Mouse (Mus musculus): Measurements from ENCODE around the gene Ern1.
A peak's percentile ranks its signal among the peaks of the same experiment; 100 is the strongest.
"Not testable (repeated sequence)": the region's sequence is repeated elsewhere in the genome, so short reads cannot be mapped to it uniquely, and the experiment has no call there.

Gene Ern1

DNA sequence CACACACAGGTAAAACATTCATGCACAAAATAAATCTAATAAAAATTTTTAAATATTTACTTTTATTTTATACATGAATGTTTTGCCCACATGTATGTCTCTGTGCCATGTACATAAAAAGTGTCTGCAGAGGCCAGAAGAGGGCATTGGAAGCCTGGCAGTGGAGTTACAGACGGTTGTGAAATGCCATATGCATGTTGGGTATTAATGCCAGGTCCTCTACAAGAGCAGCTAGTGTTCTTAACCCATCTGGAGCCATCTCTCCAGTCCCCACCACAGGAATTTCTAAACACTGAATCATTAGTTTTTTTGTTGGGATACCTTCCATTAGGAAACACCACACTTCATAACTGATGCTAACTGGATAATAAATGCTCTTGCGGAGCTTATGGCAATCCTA lies 50.1 kb downstream of the Ern1 start:
- DNase-seq (ENCODE audit: low spot score), result no peak

DNA sequence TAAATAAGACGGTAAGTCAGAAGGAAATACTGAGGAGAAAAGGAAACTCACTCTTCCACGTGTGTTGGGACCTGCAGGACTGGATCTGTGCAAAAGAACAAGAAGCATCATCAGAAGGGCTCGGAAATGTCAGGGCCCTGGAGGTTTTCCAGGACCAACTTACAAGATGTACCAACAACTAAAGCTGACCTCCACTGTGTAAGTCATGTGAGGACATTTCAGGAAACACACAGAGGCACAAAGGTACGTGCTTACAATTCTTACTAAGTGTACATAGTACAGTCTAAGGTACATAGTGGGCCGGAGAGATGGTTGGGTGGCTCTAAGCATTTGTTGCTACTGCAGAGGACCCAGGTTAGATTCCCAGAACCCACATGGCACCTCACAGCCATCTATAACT lies 50.6 kb downstream of the Ern1 start:
- DNase-seq (ENCODE audit: low spot score), result no peak

DNA sequence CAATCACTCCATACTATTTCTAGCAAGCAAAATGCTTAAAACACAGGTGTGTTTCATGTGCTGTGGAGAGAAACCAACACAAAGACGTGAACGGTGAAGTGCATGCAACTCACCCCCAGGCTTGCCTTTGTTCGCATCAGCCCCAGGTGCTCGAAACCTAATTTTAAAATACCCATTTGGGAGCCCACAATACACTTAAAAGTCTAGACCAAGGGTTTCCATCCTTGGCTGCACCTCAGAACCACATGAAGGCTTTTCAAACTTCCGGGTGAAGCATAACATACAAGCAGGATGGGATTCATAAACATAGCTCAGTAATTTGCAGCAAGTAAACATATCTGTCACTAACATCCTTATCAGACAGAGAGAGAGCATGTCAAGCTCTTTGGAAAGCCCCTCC lies 57.3 kb downstream of the Ern1 start:
- DNase-seq (ENCODE audit: low spot score), result no peak

DNA sequence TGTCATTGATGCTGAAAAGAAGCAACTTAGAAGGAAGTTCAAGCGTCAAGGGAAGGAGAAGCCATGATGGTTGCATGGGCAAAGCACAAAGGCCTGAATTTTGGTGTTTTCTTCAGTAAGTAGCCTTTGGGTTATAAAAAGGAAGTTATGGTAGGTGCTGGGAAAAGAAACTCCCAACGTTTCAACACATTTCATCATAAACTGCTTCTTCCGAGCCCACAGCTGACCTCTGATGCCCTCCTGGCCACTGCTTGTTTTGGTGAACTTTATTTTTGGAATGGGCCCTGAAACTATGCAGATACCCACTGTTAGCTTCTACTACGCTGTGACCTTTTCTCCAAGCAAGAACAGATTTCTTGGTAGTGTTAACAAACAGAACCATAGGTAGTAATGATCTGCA lies 58.0 kb downstream of the Ern1 start:
- no peak for DNase-seq (ENCODE audit: low spot score)

DNA sequence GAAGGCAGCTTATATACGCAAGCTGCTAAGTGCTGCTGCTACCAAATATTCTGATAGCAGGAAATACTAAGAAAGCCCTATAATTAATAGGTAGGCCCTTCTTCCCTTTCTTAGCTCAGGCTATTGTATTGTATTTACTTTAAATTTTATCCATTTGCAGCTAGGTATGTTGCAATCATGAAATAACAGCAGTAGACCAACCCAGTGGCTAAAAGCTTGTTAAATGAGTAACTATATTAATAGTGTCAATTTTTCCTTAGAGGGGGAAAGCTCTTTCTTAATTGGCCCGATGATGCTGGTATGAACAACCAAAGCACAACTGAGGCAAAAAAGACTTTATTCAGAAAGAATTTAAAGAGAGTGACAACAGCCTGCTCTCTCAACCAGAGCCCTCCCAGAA lies 59.1 kb downstream of the Ern1 start:
- no peak for DNase-seq (ENCODE audit: low spot score)

DNA sequence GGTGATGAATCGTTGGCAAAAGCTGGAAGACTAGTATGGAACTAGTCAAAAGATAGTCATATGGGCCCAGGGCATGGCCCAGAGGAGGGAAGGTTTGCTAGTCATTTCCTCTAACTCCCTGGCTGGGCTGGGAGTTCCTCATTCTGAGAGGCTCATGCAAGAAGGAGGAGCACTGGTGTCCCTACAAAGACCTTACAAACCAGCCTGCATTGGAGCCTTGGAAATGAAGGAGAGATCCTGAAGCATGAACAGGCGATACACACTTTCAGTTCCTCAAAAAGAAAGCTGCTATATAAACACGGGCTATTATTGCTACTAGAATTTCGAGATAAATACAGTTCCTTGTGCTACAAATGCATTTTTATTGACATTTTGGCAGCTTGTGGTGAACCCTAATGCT lies 59.5 kb downstream of the Ern1 start:
- no peak for DNase-seq (ENCODE audit: low spot score)

DNA sequence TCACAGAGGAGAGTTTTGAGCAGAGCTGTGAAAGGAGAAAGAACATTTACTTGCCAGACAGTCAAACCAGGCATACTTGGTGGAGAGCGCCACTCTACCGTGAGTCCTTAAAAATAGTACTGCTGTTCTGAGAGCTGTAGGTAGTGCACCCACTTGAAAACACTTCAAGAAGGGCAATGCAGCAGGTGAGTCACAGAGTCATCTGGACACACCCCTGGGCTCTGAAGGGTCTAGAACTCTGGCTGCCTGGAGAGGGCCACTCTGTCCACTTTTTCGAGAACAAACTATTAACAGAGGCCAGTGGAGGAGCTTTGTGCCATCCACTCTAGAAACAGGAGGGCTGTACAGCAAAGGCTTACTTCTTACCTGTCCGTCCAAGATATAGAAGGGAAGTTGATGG lies 61.2 kb downstream of the Ern1 start:
- DNase-seq (ENCODE audit: low spot score), result no peak

DNA sequence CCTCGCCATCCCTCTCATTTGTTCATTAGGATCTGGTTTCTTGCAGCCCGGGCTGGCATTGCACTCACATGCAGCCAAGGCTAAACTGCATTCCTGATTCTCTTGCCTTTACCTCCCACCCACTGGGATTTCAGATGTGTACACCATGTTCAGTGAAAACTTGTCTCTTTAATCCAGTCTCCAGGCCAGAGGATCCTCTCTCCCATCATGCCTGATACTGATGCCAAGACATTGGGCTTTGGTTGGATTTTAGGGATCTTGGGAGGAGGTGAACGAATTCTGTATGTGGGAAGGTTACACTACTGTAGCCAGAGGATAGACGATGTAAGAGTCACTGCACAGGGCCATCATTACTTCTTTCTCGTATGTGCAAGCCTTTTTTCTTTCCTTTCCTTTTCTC lies 62.5 kb downstream of the Ern1 start:
- DNase-seq (ENCODE audit: low spot score), result no peak

DNA sequence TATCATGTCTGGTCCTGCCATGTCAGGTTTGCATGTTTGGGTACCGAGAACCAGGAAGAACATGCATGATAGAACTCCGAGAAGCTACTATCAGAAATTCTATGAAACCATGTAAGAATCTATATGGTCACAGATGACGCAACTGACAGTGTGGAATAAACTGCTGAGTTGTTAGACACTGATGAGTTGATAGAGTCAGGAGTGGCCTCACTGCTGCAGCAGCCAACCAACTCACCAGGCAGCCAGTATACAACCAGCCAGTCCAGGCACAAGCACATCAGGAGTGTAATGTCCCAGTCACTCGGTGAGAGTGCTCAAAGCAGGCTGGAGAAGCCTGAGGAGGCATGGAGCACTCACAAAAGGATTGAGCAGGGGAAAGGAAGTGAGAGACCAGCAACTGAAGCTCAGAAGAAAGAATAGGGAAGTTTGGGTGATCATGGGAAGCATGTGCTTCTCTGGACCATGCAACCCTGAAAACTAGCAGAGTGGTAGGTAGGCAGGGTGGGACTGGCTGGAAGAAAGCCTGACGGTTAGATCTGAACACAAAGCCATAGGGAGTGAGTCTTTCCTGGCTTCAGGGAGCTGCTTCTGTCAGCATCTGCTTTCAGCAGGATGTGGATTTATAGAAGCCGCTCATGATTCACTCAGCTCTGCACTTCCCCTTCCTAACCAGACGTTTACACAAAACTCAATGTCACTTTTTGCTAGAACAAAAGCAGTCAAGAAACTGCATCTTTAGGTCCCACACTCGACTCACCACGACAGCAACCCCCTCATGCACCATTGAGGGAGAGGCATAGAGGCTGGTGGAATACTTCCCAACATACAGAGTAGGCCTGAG lies 68.2 kb downstream of the Ern1 start:
- no peak for DNase-seq (ENCODE audit: low spot score)

DNA sequence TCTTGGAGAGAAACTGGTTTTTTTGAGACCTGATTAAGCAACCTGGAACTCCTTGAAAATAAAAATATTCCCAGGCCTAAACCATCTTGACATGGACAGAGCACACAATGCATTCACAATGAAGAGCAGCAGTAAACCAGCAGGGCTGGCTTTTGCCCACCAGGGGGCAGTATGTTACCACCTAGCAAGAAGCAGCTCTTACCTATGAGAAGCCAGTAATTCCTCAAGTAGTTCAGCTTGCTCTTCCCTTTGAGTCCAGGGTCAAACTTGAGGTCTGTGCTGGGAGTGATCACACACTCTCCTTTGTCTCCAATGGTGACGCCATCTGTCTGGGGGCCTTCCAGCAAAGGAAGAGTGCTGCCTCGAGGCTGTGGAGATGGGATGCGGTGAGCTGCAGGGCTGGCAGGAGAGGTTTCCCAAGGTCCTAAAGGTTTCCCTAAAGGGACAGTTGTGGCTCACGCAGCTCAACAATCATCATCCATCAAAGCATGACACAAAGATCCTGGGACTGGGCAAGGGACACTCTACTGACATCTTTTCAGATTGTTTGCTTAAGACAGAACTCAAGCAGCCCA lies 68.9 kb downstream of the Ern1 start:
- DNase-seq (ENCODE audit: low spot score), result peak; percentile 92

DNA sequence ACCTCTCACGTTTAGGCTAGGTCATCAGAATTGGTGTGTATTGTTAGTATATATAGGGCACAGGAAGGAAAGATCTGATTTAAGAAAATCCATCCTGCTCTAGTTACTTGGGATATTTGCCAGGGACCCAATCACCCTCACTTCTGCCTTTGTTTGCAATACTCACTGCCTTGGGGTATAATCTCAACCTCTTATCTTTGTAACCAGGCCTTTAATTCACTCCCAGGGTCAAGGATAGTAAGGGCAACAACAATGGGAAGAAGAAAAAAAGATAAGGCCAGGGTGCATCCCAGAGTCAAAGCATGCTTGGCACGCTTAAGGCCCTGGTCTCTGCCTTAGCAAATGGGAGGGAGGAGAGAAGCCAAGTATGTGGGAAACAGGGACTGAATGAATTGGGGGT lies 69.8 kb downstream of the Ern1 start:
- no peak for DNase-seq (ENCODE audit: low spot score)

DNA sequence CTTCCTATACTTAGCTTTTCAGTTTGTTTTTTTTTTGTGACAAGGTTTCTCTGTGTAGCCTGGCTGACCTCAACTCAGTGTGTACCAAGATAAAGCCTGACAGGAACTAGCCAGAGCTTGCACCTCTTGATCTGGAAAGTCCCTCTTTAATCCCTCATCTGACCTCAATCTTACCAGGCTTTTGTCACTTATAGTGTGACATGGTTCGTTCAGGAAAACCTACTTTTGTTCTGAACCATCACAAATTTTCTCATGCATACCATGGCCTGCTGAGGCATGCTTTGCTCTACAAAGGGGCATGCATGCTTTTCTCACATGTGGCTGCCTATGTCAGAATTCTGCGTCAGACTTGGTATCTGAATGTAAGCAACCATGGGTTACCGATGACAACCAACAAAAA lies 71.3 kb downstream of the Ern1 start:
- DNase-seq (ENCODE audit: low spot score), result no peak

DNA sequence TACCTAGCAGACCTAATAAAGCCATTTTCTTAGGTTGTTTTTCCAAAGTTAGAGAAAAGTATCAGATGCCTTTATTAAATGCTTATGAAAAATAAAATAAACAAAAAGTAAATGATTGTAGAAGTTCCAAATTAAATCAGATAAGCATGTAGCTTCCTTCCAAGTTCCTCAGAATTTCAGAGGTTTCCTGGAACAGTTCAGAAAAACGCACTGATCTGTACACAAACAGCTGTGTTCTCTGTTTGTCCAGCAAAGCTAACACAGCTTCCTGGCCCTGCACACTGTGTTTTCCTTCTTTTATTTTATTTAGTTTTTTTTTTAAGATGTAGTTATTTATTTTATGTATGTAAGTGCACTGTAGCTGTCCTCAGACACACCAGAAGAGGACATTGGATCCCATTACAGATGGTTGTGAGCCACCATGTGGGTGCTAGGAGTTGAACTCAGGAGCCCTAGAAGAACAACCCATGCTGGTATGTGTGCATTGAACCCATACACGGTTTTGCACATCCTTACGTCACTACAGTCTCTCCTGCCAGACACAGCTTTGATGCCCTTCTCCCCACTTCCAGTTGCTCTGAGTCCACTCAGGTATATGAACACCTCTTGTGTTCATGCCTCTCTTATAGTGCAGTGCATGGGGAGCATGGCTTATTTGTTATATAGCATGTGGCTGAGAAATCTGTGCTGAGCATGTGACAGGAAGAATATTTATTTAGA lies 74.9 kb downstream of the Ern1 start:
- no peak for DNase-seq (ENCODE audit: low spot score)

DNA sequence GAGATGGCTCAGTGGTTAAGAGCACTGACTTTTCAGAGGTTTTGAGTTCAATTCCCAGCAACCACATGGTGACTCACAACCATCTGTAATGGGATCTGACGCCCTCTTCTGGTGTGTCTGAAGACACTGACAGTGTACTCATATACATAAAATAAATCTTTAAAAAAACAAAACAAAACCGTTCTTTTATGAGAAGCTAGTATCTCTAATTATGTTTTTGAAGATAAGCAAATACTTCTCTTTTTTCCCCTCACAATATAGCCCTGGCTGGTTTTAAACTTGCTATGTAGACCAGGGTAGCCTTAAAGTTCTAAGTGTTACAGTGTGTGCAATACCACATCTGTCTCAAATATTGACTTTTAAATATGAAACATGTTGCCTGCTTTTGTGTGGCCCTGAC lies 76.5 kb downstream of the Ern1 start:
- no peak for DNase-seq (ENCODE audit: low spot score)

DNA sequence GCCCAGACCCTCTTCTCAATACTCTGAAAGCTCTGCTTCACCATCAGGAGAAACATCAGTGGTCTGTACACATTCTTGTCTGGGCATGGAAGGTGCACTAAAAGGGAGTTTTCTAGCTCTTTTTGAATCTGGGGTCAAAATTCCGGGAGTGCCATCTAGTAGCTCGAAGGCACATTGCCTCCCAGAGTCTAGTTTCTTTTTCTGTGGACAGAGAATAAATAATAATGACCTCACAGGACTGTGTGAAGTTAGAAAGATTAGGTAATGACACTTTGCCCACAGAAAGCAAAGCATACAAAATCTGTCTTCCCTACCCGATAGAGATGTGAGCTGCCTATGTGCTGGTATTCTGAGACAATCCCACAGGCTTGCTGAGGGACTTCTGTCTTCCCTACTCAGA lies 77.1 kb downstream of the Ern1 start:
- no peak for DNase-seq (ENCODE audit: low spot score)

DNA sequence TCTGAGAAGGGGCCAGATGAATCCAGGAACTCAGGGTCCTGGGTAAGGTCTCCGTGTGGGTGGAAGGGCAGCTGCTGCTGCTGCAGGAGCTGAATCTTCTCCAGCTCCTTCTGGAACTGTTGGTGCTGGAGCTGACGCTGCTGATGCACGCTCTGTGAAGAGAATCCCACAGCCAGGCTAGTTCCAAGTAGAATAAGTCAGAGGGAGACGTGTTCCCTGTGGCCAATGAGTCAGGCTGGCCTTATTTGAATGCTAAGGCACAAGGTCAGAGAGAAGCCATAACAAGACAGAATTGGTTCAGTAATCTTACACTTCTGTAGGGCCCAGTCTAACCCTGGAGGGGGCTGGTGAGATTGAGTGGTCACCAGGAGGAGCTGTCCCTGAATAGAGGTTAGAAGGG lies 77.6 kb downstream of the Ern1 start:
- DNase-seq (ENCODE audit: low spot score), result no peak

DNA sequence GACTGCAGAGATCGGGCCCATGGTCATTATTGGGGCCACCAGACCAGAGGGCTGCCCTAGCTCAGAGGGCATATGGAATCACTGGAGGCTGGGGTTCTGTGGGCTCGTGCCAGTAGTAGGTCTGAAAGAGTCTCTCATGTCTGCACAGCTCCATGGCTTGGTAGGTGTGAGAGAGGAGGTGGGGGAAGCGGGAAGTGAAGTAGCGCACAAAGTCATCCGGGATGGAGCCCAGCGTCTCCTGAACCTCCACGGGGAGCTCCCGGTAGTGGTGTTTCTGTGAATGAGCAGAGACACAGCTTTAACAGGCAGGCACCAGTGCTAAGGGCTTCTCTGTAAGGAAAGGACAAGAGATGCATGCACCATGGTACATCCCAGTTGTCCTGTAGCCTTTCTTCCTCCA lies 89.2 kb downstream of the Ern1 start:
- no peak for DNase-seq (ENCODE audit: low spot score)

DNA sequence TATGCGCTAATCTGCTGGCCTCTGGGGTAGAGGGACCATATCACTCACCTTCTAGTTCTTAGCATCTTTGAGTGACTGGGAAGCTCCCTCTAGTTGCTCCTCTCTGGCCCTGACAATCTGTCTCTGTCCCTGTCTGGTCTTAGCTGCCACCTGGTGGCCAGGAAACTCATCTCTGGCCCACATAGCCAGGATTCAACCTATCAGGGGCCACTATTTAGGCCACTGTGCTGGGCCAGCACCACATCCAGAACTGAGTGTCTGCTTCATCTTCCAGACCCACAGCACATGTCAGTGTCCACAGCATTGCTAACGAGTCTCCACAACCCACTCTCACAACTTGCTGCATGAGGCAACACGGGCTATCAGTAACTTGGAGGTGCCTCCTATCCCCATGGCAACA lies 90.0 kb downstream of the Ern1 start:
- no peak for DNase-seq (ENCODE audit: low spot score)

DNA sequence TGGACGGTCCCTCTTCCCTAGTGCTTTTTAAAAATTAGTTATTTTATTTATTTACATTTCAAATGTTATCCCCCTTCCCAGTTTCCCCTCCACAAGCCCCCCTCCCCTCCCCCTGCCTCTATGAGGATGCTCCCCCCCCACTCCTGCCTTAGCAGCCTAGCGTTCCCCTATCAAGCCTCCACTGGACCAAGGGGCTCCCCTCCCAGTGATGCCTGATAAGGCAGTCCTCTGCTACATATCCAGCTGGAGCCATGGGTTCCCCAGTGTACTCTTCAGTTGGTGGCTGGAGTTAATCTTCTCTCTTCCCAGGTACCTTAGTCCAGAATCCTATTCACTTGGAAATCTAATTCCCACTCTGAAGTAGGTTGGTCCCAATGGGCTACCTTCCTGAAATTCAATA lies 93.6 kb downstream of the Ern1 start:
- DNase-seq (ENCODE audit: low spot score), result not testable (repeated sequence)

DNA sequence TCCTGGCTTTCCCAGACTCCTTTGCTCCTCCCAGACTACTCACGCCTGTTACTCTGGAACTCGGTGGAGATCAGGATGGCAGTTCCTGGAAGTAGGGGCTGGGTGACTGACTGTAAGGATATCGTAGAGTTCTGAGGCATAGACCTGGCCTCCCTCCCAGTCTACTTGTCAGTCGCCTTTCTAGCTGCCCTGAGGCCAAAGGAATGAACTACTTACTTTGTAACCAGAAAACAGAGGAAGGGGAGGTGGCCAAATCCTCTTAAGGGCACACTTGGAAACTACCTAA lies 94.4 kb downstream of the Ern1 start:
- no peak for DNase-seq (ENCODE audit: low spot score)

DNA sequence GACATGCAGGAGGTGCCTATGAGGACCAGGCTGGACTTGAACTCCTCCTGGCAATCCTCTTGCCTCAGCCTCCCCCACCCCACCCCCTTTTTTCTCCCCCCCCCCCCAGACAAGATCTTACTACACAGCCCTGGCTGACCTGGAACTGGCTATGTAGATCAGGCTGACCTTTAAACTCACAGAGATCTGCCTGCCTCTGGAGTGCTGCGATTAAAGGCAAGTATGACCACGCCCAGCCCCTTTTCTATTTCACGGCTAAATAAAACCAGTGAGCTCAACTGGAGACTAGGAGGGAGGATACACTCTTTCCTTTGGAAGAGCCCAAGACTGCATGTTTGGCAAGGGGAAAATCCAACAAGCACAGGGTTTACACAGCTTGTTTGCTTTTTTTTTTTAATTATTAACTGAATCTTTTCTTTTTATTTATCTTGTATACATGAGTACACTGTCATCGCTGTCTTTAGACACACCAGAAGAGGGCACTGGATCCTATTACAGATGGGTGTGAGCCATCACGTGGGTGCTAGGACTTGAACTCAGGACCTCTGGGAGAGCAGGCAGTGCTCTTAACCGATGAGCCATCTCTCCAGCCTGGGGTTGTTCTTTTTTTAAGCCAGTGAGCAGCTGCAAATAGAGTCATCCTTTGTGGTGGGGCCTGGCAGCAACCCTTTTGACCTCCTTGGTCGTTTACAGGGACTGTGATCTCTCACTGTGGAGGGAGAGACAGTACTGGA lies 94.9 kb downstream of the Ern1 start:
- DNase-seq (ENCODE audit: low spot score), result no peak

DNA sequence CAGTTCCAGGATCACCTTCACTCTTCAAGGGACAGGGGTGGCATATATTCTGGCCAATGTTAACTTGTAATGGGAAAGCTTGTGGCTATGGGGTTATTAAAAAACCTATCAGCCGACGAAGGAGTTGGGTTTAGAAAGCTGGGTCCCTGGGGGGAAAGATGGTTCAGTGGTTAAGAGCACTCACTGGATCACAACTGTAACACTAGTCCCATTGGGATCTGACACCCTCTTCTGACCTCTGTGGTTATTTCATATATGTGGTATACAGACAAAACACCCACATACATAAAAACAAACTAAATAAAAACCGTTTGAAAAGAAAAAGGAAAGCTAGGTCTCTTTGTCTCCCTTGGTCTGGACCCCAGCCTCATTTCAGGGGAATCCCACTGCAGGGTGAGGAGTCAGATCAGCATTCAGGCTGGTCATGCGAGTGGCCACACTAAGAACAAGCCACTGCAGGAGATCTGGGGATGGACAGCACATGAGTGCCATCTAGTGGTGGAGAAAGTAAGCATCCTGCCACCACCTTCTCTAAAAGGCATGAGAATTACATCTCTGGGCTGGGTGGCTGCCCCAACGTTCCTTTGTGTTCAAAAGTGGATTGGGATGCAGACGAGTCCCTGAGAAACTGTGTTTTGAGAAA lies 96.0 kb downstream of the Ern1 start:
- peak; percentile 89 for DNase-seq (ENCODE audit: low spot score)

DNA sequence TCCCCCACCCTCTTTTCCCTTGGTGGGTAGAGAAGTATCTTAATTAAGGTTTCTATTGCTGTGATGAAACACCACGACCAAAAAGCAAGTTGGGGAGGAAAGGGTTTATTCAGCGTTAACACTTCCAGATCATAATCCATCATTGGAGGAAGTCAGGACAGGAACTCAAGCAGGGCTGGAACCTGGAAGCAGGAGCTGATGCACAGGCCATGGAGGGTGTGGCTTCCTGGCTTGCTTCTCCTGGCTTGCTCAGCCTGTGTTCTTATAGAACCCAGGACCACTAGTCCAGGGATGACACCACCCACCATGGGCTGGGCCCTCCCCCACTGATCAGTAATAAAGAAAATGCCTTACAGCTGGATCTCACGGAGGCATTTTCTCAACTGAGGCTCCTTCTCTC lies 96.9 kb downstream of the Ern1 start:
- DNase-seq (ENCODE audit: low spot score), result no peak
